Mouse (Mus musculus): Measurements from ENCODE around the gene Fat2. TPM values are rescaled to one million over a fixed set of nuclear protein-coding genes. Genes with fewer than 3 reads are reported as not detected.

The Fat2 gene
- not detected in 2 replicates for polyA plus RNA-seq (2012; ENCODE audit: insufficient read depth, insufficient read length, missing spikeins)

DNA sequence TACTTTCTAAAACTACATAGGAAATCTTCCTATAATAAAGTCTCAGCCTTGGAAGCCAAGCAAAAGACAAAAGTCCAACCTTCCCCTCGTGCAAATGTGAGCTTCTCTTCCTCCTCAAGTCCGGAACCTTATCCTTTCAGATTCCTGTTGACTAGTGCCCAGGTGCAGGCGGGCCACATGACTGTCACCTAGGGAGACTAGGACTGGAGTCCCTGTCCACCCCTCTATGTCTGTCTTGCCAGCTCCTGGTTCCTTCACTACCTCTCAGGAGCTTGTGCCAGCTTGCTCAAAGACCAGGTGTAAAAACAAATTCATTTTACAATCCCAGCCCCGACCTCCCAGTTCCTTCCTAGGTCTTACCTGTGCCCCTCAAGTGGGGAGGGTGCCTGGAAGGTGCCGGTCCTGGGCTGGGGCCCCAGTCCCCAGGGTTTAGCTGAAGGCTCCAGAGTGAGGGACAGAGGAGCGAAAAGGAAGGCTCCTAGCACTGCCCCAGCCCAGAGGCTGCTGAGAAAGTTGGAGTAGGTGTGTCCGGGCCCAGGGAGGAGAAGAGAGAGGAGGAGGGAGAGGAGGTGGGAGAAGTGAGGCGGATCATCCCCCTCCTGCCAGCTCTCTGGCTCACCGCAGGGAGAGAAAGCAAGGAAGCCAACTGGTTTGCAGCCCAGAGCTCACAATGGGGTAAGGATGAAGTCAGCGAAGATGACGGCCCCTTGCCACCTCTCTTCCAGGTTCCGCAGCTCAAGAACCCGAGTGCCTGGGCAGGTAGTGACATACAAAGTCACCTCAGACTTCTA, at the start of gene Fat2:
Gene Fat2 (minus strand): TSS at position 464 of the 791 bp plus-strand sequence.
- no peak for TF ChIP-seq CTCF (IDR thresholded peaks at IDR 0.05; ENCODE audit: low read depth, low read length)
- TF ChIP-seq POLR2A (IDR thresholded peaks at IDR 0.05; ENCODE audit: borderline replicate concordance, low read depth, low read length) = no peak
- no peak within 1 kb of the TSS for H3K4me3 ChIP-seq (ENCODE audit: insufficient read depth, low read length)
- H3K27ac ChIP-seq (ENCODE audit: insufficient read depth, low read depth, low read length) = no peak within 1 kb of the TSS
- no peaks in the 10 kb centered on the region for H3K4me1 ChIP-seq (ENCODE audit: control insufficient read depth, insufficient read depth, low read length)

DNA sequence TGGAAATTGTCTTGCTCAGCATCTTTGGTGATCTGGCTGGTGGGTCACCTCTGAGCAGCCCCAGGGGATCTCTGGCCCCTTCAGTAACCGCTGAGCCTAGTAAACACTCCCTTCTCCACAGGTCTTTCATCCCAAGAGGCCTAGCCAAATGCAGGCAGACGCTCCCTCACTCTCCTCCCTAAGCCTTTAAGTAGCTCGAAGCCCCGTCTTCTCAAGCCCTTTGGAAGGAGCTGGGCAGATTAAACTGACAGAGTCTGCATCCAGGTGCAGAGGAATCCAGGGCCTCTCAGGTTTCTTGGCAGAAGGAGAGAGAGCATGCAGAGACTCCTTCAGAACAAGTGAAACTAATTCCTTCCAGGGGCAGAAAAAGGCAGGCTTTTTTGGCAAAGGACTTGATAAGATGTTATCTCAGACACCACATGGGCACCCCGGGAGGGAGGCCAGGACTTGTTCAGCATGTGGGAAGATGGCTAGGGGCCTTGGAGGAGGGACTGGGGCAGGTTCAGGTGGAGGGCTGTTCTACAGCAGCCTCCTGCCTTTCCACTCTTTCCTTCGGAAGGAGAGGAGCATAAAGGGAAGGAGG, 47.2 kb upstream of the Fat2 start:
- H3K4me1 ChIP-seq (ENCODE audit: control insufficient read depth, insufficient read depth, low read length) = no peaks in the 10 kb centered on the region
- H3K4me3 ChIP-seq (ENCODE audit: insufficient read depth, low read length) = no peak overlapping the region
- no peak overlapping the region for H3K27ac ChIP-seq (ENCODE audit: insufficient read depth, low read depth, low read length)
- TF ChIP-seq CTCF (IDR thresholded peaks at IDR 0.05; ENCODE audit: low read depth, low read length) = no peak
- no peak for TF ChIP-seq POLR2A (IDR thresholded peaks at IDR 0.05; ENCODE audit: borderline replicate concordance, low read depth, low read length)

DNA sequence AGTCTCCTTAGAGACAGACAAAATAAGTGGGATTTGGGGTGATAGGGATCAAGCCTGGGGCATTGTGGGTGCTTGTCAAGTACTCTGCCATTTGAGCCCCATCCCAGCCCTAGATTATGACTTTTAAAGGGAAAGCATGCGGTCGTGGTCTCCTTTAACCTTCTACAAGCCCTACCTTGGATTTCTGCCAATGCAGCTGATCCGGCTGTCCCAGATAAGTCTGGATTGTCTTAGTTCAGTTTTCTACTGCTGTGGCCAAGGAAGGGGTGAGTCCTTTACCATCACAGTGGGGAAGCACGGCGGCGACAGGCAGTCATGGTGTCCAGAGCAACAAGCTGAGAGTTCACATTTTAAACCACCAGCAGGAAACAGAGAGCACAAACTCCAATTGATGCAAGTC, 44.5 kb upstream of the Fat2 start:
- Histone ChIP-seq H3K4me1 (ENCODE audit: control insufficient read depth, insufficient read depth, low read length) (no peaks in the 10 kb centered on the region), H3K4me3 (ENCODE audit: insufficient read depth, low read length) (no peak overlapping the region)
- TF ChIP-seq CTCF (IDR thresholded peaks at IDR 0.05; ENCODE audit: low read depth, low read length) (no peak), POLR2A (IDR thresholded peaks at IDR 0.05; ENCODE audit: borderline replicate concordance, low read depth, low read length) (no peak)

DNA sequence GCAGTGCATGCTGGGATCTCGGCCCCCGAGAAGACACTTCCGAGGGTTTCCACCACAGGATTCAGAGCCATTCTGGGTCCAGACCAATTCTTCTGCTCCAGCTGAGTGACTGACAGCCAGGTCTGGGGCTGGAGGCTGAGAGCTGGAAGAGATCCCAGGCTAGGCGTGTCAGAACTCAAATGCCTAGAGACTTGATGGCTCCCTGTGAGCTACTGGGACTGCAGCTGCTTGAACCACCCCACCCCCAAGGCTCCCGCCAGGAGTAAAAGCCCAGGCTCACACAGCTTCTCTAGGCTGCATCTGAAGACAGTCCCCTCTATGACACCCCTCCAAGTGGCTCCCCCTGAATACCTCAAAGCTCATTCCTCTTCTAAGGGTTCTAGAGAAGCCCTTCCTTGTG, 42.0 kb upstream of the Fat2 start:
- Histone ChIP-seq H3K4me1 (ENCODE audit: control insufficient read depth, insufficient read depth, low read length) (no peaks in the 10 kb centered on the region), H3K4me3 (ENCODE audit: insufficient read depth, low read length) (no peak overlapping the region), H3K27ac (ENCODE audit: insufficient read depth, low read depth, low read length) (no peak overlapping the region)
- TF ChIP-seq POLR2A (IDR thresholded peaks at IDR 0.05; ENCODE audit: borderline replicate concordance, low read depth, low read length) (no peak), CTCF (IDR thresholded peaks at IDR 0.05; ENCODE audit: low read depth, low read length) (no peak)

More for the DNA sequence above, 44.5 kb upstream of the Fat2 start:
- no peak overlapping the region for H3K27ac ChIP-seq (ENCODE audit: insufficient read depth, low read depth, low read length)

DNA sequence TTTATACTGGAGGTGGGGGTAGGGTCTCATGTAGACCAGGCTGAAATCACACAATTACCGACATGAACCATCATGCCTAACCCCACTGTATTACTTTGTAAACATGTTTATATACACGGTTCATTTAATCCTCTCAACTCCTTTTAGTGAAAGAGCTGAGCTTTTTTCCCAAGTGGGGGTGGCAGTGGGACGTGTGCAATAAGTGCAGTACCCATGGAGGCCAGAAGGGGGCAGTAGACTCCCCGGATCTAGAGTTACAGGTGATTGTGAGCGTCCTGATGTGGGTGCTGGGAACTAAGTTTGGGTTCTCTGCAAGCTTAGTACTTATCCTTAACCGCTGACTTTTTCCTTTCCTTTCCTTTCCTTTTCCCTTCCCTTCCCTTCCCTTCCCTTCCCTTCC, 37.5 kb upstream of the Fat2 start:
- Histone ChIP-seq H3K4me1 (ENCODE audit: control insufficient read depth, insufficient read depth, low read length) (no peaks in the 10 kb centered on the region), H3K27ac (ENCODE audit: insufficient read depth, low read depth, low read length) (no peak overlapping the region), H3K4me3 (ENCODE audit: insufficient read depth, low read length) (no peak overlapping the region)
- no peak for TF ChIP-seq POLR2A (IDR thresholded peaks at IDR 0.05; ENCODE audit: borderline replicate concordance, low read depth, low read length)
- TF ChIP-seq CTCF (IDR thresholded peaks at IDR 0.05; ENCODE audit: low read depth, low read length) = peak; percentile 50

DNA sequence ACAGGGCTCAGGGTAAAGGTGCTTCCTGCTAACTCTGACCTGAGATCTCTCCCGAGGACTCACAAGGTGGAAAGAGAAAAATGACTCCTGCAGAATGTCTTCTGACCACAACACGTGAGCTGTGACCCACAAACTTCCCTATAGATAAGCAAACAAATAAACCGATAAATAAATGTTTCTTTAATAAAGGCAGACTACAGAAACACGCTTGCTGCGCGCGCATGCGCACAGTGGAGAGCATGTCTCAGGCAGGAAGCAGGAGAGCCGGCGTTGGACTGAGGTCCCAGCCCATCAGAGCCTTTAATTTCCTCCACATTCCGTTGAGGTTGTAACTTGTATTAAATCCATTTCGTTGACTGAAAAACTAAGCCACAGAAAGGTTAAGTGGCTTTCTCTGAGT, 37.0 kb upstream of the Fat2 start:
- Histone ChIP-seq H3K4me3 (ENCODE audit: insufficient read depth, low read length) (no peak overlapping the region), H3K4me1 (ENCODE audit: control insufficient read depth, insufficient read depth, low read length) (no peaks in the 10 kb centered on the region)
- TF ChIP-seq CTCF (IDR thresholded peaks at IDR 0.05; ENCODE audit: low read depth, low read length) (no peak), POLR2A (IDR thresholded peaks at IDR 0.05; ENCODE audit: borderline replicate concordance, low read depth, low read length) (no peak)

DNA sequence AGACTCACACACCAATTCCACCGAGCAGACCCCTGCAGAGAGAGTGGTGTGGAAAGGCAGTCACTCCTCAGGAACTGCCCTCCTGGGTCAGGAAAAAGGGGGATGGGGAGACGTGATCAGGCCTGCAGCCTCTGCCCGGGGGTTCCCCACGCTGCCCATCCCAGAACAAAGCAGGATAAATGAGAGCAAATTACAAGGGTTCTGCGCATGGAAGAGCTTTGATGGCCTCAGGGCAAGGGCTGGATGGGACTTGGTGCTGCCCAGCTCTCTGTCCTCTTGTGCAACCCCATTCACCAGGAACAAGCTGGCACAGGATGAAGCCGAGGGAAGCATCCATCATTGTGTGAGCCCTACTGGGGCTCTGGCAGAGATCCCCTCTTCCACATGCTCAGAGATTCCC, 35.6 kb upstream of the Fat2 start:
- Histone ChIP-seq H3K4me3 (ENCODE audit: insufficient read depth, low read length) (no peak overlapping the region), H3K4me1 (ENCODE audit: control insufficient read depth, insufficient read depth, low read length) (no peaks in the 10 kb centered on the region), H3K27ac (ENCODE audit: insufficient read depth, low read depth, low read length) (no peak overlapping the region)
- TF ChIP-seq POLR2A (IDR thresholded peaks at IDR 0.05; ENCODE audit: borderline replicate concordance, low read depth, low read length) = no peak
- TF ChIP-seq CTCF (IDR thresholded peaks at IDR 0.05; ENCODE audit: low read depth, low read length) = no peak

More for the DNA sequence above, 37.0 kb upstream of the Fat2 start:
- H3K27ac ChIP-seq (ENCODE audit: insufficient read depth, low read depth, low read length) = no peak overlapping the region

DNA sequence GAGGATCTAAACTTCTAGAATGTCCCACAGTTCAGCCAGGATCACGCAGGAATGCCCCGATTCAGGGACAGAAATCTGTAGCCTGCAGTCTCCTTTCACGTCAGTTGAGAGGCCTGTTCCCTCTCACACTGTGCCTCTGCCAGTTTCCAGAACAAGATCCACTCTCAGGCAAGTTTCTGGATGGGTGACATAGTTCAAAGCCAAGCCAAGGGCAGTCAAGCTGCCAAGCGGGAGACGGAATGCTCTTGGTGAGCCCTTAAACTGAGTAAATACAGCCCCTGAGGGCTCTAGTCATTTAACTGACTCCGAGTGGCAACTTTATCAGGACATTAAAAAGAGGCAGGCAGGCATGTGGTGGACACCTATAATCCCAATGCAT, 32.7 kb upstream of the Fat2 start:
- H3K27ac ChIP-seq (ENCODE audit: insufficient read depth, low read depth, low read length) = no peak overlapping the region
- TF ChIP-seq POLR2A (IDR thresholded peaks at IDR 0.05; ENCODE audit: borderline replicate concordance, low read depth, low read length) (no peak), CTCF (IDR thresholded peaks at IDR 0.05; ENCODE audit: low read depth, low read length) (no peak)
- no peak overlapping the region for H3K4me3 ChIP-seq (ENCODE audit: insufficient read depth, low read length)
- H3K4me1 ChIP-seq (ENCODE audit: control insufficient read depth, insufficient read depth, low read length) = no peaks in the 10 kb centered on the region

DNA sequence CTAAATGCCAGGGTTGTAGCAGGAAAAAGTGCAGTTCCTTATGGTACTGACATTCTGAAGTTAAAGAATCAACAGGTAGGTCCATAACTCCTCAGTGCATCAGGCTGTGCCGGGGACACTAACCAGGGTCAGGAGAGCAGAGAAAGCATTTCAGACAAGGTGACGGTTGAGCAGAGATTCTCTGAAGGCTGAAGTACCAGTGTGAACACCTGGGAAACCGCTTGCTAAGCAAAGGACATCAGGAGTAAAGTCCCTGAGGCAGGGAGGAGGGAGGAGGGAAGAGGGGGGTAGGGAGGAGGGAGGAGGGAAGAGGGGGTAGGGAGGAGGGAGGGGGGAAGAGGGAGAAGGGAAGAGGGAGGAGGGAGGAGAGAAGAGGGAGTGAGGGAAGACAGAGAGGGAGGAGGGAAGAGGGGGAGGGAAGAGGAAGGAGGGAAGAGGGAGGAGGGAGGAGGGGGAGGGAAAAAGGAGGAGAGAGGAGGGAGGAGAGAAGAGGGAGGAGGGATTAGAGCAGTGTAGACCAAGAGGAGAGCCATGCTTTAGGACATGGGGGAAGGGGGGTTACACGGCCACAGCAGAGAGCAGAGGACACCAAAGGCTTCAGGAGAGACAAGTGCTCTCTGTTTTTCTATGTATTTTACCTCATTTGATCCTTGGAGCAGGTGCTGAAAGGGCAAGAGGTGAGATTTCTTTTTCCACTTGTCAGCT, 32.2 kb upstream of the Fat2 start:
- TF ChIP-seq CTCF (IDR thresholded peaks at IDR 0.05; ENCODE audit: low read depth, low read length) (no peak), POLR2A (IDR thresholded peaks at IDR 0.05; ENCODE audit: borderline replicate concordance, low read depth, low read length) (no peak)
- Histone ChIP-seq H3K4me1 (ENCODE audit: control insufficient read depth, insufficient read depth, low read length) (no peaks in the 10 kb centered on the region), H3K27ac (ENCODE audit: insufficient read depth, low read depth, low read length) (no peak overlapping the region), H3K4me3 (ENCODE audit: insufficient read depth, low read length) (no peak overlapping the region)

DNA sequence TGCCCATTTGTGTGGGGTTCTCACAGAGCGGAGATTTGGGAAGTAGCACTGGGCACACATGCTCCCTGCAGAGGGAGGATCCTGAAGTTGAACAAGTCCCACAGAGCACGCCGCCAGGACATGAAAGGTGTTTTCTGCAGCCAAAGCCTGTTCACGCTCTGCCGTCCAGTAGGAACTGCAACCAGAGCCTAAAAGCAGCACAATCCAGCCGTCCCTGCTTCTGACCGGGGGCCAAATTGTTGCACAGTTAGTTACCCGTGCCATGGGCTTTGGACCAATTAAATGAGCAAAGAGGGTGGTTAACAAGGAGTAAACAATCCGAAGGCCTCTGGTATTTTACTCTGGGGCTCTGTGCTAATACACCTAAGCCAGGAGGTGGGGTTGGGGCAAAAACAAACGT, 31.4 kb upstream of the Fat2 start:
- no peak for TF ChIP-seq POLR2A (IDR thresholded peaks at IDR 0.05; ENCODE audit: borderline replicate concordance, low read depth, low read length)
- TF ChIP-seq CTCF (IDR thresholded peaks at IDR 0.05; ENCODE audit: low read depth, low read length) = no peak
- H3K4me1 ChIP-seq (ENCODE audit: control insufficient read depth, insufficient read depth, low read length) = no peaks in the 10 kb centered on the region
- H3K4me3 ChIP-seq (ENCODE audit: insufficient read depth, low read length) = no peak overlapping the region
- H3K27ac ChIP-seq (ENCODE audit: insufficient read depth, low read depth, low read length) = no peak overlapping the region
